Mouse (Mus musculus) ES-E14 (cell line): ENCODE data around the gene Cldn6.

Source experiments
- CHD2 ChIP-seq: IDR thresholded peaks from 2 replicates; pipeline ENCODE4 v1.6.1; 2014; ENCODE audit warnings: mild to moderate bottlenecking, low read depth, low read length, inconsistent platforms
- HCFC1 ChIP-seq: IDR thresholded peaks from 2 replicates; pipeline ENCODE4 v1.6.1; 2012; ENCODE audit warnings: low read length, inconsistent platforms, borderline replicate concordance; ENCODE audit not compliant: insufficient read depth
- MAFK ChIP-seq: IDR thresholded peaks from 2 replicates; pipeline ENCODE4 v1.6.1; 2014; ENCODE audit warnings: mild to moderate bottlenecking, low read depth, low read length, inconsistent platforms; ENCODE audit not compliant: insufficient read depth
- ZC3H11A ChIP-seq: IDR thresholded peaks from 2 replicates; pipeline ENCODE4 v1.6.1; 2012; ENCODE audit warnings: low read depth, mild to moderate bottlenecking, inconsistent platforms, low read length, borderline replicate concordance
- ZNF384 ChIP-seq: IDR thresholded peaks from 2 replicates; pipeline ENCODE4 v1.6.1; 2012; ENCODE audit warnings: low read depth, low read length, inconsistent platforms

DNA sequence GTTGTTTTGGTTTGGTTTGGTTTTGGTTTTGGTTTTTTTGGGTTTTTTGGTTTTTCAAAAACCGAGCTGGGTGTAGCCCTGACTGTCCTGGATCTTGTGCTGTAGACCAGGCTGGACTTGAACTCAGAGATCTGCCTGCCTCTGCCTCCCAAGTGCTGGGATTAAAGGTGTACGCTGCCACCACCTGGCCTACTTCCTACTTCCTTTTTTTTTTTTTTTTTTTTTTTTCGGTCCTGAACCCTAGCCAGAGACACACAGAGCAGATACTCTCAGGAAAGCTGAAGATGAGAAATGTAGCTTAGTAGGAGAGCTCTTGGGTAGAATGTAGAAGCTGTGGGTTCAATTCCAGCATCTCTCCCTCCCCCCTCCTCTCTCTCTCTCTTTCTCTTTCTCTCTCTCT lies 20.6 kb upstream of the Cldn6 start:
- no peak for TF ChIP-seq MAFK
- TF ChIP-seq ZNF384 = peak; percentile 66; the same call in 1 of the 2 replicates
- TF ChIP-seq ZC3H11A = no peak
- no peak for TF ChIP-seq HCFC1
- TF ChIP-seq CHD2 = no peak
